8 mouse cellular contexts compared by ENCODE assay signal in genomic region chr7:16949908-16950841, GRCm38 (mm10). TPM values are rescaled to one million over a fixed set of nuclear protein-coding genes. Genes with fewer than 3 reads are reported as not detected.
A peak's percentile ranks its signal among the peaks of the same experiment; 100 is the strongest.
DNase-seq lines count a peak whose midpoint lies in the region; ATAC-seq and TF ChIP-seq lines count a peak whose summit lies in the region.

No protein-coding gene starts in this region.

- DNase-seq in B cell, adult 2 months, result peak; percentile 77 to 79
- peak; percentile 53 for DNase-seq in adrenal gland, adult 8-10 months
- peak; percentile 89 for DNase-seq in embryonic facial prominence, embryonic 10.5 days (ENCODE audit: low spot score)
- peak; percentile 59 to 84 for DNase-seq in heart, adult 18-20 months
- peak; percentile 46 to 76 for DNase-seq in kidney, adult 8-10 months
- DNase-seq in liver, result peak; percentile 71
- DNase-seq in stomach, postnatal 0 days (ENCODE audit: low spot score), result peak; percentile 86

- H3K4me3 ChIP-seq in embryonic facial prominence, embryonic 10.5 days, result peak overlapping the region; percentile 52
- H3K4me3 ChIP-seq in stomach, postnatal 0 days (ENCODE audit: low read depth, low read length), result peak overlapping the region; percentile 13; the same call in 1 of the 2 replicates

- 12% methylated on average over 29 of the region's 29 CpGs for WGBS in embryonic facial prominence, embryonic 10.5 days
- 10% methylated on average over 29 of the region's 29 CpGs for WGBS in stomach, postnatal 0 days

- no peak overlapping the region; the same call in 1 of the 2 replicates for H3K9ac ChIP-seq in stomach, postnatal 0 days (ENCODE audit: low read length)

- no peak for TF ChIP-seq EP300 in stomach, postnatal 0 days (optimal IDR thresholded peaks at IDR 0.05)

- peaks cover 50% of the 10 kb centered on the region for H3K4me1 ChIP-seq in embryonic facial prominence, embryonic 10.5 days
- peaks cover 8% of the 10 kb centered on the region for H3K4me1 ChIP-seq in stomach, postnatal 0 days (replicated peaks; ENCODE audit: control insufficient read depth, insufficient read depth)

- H3K36me3 ChIP-seq in embryonic facial prominence, embryonic 10.5 days (replicated peaks), result no peaks in the 10 kb centered on the region
- no peaks in the 10 kb centered on the region for H3K36me3 ChIP-seq in stomach, postnatal 0 days (ENCODE audit: control insufficient read depth, insufficient read depth, low read length)

- peak overlapping the region; percentile 51 for H3K4me2 ChIP-seq in stomach, postnatal 0 days (replicated peaks; ENCODE audit: low read depth)

- peaks cover 62% of the 10 kb centered on the region for H3K27me3 ChIP-seq in embryonic facial prominence, embryonic 10.5 days (replicated peaks; ENCODE audit: low read depth, poor library complexity, severe bottlenecking)
- H3K27me3 ChIP-seq in stomach, postnatal 0 days (ENCODE audit: control insufficient read depth, insufficient read depth, low read length), result no peaks in the 10 kb centered on the region

- peak overlapping the region; percentile 52; the same call in 1 of the 2 replicates for H3K27ac ChIP-seq in embryonic facial prominence, embryonic 10.5 days (replicated peaks)
- H3K27ac ChIP-seq in stomach, postnatal 0 days (replicated peaks), result no peak overlapping the region

- ATAC-seq in monocyte, adult 5-6 weeks (replicated peaks; ENCODE audit: insufficient number of reproducible peaks, low FRiP score, low TSS enrichment, poor library complexity, severe bottlenecking), result peak; percentile 63
- peak; percentile 47; the same call in 1 of the 2 replicates for ATAC-seq in stomach, postnatal 0 days (ENCODE audit: low FRiP score, low TSS enrichment)

- peak; percentile 97 for TF ChIP-seq CTCF in stomach, postnatal 0 days (IDR thresholded peaks at IDR 0.05; ENCODE audit: low read depth)

- H3K9me3 ChIP-seq in embryonic facial prominence, embryonic 10.5 days, result 0 out of 2 replicates have a peak, but pooled peaks cover 4% of the 10 kb centered on the region
- H3K9me3 ChIP-seq in stomach, postnatal 0 days (ENCODE audit: control insufficient read depth, low read length), result no peaks in the 10 kb centered on the region

RNA-seq across cellular contexts. Expression of gene Pnmal2, which starts 5.7 kb away (rescaled TPM):
- total RNA-seq in adrenal gland, adult 8-10 months (2022), result 10 to 100 TPM; 35.2 to 71.0 (median 48.2) TPM
- 2.9 and 4.6 TPM in 2 replicates for polyA plus RNA-seq in embryonic facial prominence, embryonic 10.5 days (2016; fragmentation: Nextera tagmentation; extraction: Ambion mirVana)
- 1 to 10 TPM; 3.7 to 4.0 TPM for total RNA-seq in heart, adult 18-20 months (2021)
- 0.10 TPM in 1 of 3 replicates, not detected in the others for total RNA-seq in monocyte, adult 5-6 weeks (2017)
- 4.7 and 4.8 TPM in 2 replicates for polyA plus RNA-seq in stomach, postnatal 0 days (2015; fragmentation: Nextera tagmentation; extraction: Ambion mirVana)

RNA-seq across cellular contexts. Expression of gene Pnmal1, which starts 9.3 kb away (rescaled TPM):
- total RNA-seq in adrenal gland, adult 8-10 months (2022), result 1 to 10 TPM; 6.4 to 9.3 (median 7.3) TPM
- 3.4 and 4.0 TPM in 2 replicates for polyA plus RNA-seq in embryonic facial prominence, embryonic 10.5 days (2016; fragmentation: Nextera tagmentation; extraction: Ambion mirVana)
- total RNA-seq in heart, adult 18-20 months (2021), result not detected
- total RNA-seq in monocyte, adult 5-6 weeks (2017), result not detected in 3 replicates
- 1.7 and 1.8 TPM in 2 replicates for polyA plus RNA-seq in stomach, postnatal 0 days (2015; fragmentation: Nextera tagmentation; extraction: Ambion mirVana)

RNA-seq across cellular contexts. Expression of gene Calm3, which starts 26.3 kb away (rescaled TPM):
- total RNA-seq in adrenal gland, adult 8-10 months (2022), result 100 to 1,000 TPM; 278 to 314 (median 294) TPM
- 121 and 126 TPM in 2 replicates for polyA plus RNA-seq in embryonic facial prominence, embryonic 10.5 days (2016; fragmentation: Nextera tagmentation; extraction: Ambion mirVana)
- 100 to 1,000 TPM; 166 to 200 TPM for total RNA-seq in heart, adult 18-20 months (2021)
- 169 to 298 TPM (median 195 TPM) in 3 replicates for total RNA-seq in monocyte, adult 5-6 weeks (2017)
- 49.1 and 58.7 TPM in 2 replicates for polyA plus RNA-seq in stomach, postnatal 0 days (2015; fragmentation: Nextera tagmentation; extraction: Ambion mirVana)

RNA-seq across cellular contexts. Expression of gene Gm42372, which starts 32.7 kb away (rescaled TPM):
- total RNA-seq in adrenal gland, adult 8-10 months (2022), result 1 to 10 TPM; 2.3 to 3.1 (median 2.7) TPM
- 0.59 and 0.86 TPM in 2 replicates for polyA plus RNA-seq in embryonic facial prominence, embryonic 10.5 days (2016; fragmentation: Nextera tagmentation; extraction: Ambion mirVana)
- under 1 TPM in 1 of 2 experiments, not detected in 1; 0.08 TPM for total RNA-seq in heart, adult 18-20 months (2021)
- total RNA-seq in monocyte, adult 5-6 weeks (2017), result 0.49 to 0.75 TPM (median 0.67 TPM) in 3 replicates
- 0.15 and 0.16 TPM in 2 replicates for polyA plus RNA-seq in stomach, postnatal 0 days (2015; fragmentation: Nextera tagmentation; extraction: Ambion mirVana)

RNA-seq across cellular contexts. Expression of gene Ccdc8, which starts 42.3 kb away (rescaled TPM):
- 10 to 100 TPM; 22.0 to 47.8 (median 30.0) TPM for total RNA-seq in adrenal gland, adult 8-10 months (2022)
- polyA plus RNA-seq in embryonic facial prominence, embryonic 10.5 days (2016; fragmentation: Nextera tagmentation; extraction: Ambion mirVana), result 10.5 and 11.9 TPM in 2 replicates
- total RNA-seq in heart, adult 18-20 months (2021), result 1 to 10 TPM; 3.8 to 4.5 TPM
- total RNA-seq in monocyte, adult 5-6 weeks (2017), result 0.10 to 0.38 TPM in 2 of 3 replicates, not detected in the other
- polyA plus RNA-seq in stomach, postnatal 0 days (2015; fragmentation: Nextera tagmentation; extraction: Ambion mirVana), result 4.7 and 6.7 TPM in 2 replicates

Comparison
In these comparisons a context has a peak if more than half of its experiments do, and no peak if none do; other contexts are left out.
1. RNA of gene Pnmal2, which starts 5.7 kb away (total RNA-seq): 35.2 to 71.0 TPM in adrenal gland, adult 8-10 months; 3.7 to 4.0 TPM in heart, adult 18-20 months and 0.10 TPM in monocyte, adult 5-6 weeks; every median in the first group is over 4 times any median in the second.
2. Peak in every context shown above with its lines, with median percentiles within 50 percentile points of each other: DNase-seq.